Mouse (Mus musculus) urinary bladder, postnatal 25 days (tissue): Measurements from ENCODE around the gene Zfp622.
"Not testable (repeated sequence)": the region's sequence is repeated elsewhere in the genome, so short reads cannot be mapped to it uniquely, and the experiment has no call there.

Experiments
- DNase-seq: peaks from one replicate; pipeline ENCODE4 v3.0.0; 2022; ENCODE audit warnings: low spot score

Zfp622 gene

GRCm38 (mm10) chr15:25971596-25971995 lies 12.6 kb upstream of the Zfp622 start:
- DNase-seq, result no peak

DNA sequence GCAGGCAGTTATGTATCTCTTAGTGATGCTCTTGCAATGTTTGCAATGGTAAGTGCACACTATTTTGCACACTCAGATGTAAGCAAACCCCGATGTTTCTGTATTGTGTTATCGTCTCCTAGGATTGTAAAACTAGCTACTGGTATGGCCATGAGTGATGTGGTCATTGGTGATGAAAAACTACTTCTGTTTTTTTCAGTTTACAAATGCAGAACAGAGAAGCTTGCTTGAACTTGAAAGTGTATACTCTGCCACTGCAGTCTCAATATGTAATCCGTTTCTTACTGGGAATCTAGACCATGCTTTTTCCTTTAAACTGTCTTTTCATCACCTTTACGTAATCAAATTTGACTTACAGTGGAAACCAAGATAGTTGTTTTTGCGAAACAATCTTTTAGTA lies 11.4 kb upstream of the Zfp622 start:
- no peak for DNase-seq

DNA sequence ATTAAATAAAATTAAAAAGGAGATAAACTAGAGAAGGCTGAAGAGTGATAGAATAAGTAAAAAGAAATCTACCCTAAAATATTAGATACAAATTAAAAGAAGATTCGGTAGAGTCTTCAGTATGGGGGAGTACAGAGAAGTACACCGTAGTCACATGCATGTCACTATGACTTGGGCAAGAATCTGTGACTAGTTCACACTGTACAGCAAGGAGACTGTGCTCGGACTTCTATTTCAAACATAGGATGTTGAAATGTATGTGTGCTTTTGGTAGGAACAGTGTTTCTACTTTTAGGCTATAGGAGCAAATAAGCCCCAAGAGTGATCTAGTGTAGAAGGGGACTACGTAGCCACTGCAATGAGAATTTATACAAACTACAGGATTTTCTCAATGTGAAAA lies 9.8 kb upstream of the Zfp622 start:
- no peak for DNase-seq

GRCm38 (mm10) chr15:25975810-25976209 lies 8.4 kb upstream of the Zfp622 start:
- DNase-seq, result no peak

DNA sequence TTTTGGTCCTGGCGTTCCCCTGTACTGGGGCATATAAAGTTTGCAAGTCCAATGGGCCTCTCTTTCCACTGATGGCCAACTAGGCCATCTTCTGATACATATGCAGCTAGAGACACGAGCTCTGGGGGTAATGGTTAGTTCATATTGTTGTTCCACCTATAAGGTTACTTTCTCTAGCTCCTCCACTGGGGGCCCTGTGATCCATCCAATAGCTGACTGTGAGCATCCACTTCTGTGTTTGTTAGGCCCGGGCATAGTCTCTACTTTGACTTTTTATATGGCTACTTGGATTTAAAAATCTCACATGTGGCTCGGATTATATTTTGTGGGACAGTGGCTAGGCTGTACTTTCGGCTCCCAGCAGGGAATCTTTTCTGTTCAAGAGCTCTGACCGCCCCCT lies 552 bp upstream of the Zfp622 start:
- not testable (repeated sequence) for DNase-seq

DNA sequence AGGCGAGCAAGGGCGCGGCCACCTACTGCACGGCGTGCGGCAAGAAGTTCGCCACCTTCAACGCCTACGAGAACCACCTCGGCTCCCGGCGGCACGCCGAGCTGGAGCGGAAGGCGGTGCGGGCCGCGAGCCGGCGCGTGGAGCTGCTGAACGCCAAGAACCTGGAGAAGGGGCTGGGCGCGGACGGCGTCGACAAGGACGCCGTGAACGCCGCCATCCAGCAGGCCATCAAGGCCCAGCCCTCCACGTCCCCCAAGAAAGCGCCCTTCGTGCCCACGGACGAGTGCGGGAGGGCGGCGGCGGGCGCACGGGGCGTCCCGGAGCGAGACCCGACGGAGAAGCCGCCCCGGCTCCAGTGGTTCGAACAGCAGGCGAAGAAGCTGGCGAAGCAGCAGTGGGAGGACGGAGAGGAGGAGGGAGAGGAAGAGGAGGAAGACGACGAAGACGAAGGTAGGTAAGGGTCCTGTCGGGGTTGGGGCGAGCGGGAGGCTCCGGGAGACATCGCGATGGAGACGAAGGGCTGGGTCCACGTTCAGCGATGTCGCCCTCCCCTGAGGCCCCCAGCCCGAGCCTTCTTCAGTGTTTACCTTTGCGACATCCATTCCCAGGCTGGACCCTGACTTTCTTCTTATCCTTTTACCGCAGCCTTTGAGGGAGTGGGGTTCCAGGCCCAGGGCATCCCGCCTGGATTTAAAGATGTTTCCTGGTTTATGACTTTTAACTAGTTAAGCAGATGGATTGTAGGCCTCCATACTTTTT lies 747 bp downstream of the Zfp622 start:
- DNase-seq, result no peak

DNA sequence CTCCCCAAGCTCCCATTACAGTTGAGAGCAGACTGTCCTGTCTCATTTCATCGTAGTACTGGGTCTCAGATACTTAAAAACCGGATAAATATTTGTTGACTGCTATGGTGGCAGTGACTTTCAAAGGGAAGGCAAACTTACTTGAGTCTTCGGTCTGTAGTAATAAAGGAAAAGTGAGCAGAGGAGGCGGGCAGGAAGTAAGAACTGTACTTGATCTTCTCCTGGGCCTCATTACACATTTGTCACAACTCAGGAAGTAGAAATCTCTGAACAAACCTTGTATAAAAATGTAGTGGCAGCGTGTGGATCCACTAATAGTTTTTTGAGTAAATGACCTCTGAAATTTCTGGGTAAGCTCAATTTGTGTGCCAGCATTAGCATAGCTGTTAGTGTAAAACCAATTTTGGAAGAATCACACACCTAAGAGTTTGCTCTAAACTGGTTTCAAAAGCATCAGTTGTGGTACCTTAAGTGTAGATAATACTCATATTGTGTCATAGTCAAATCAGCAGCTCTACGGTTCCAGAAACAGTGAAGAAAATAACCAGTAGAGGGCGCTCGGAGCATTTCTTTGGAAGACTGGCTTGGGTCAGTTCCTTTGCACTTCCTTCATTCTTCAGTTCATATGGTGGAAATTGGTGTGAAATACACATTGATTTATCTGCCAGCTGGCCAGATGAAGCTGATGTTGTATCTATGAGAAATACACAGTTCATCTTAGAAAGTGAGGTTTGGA lies 9.0 kb downstream of the Zfp622 start:
- peak; percentile 28 for DNase-seq

GRCm38 (mm10) chr15:25995521-25995920 lies 11.4 kb downstream of the Zfp622 start:
- DNase-seq, result no peak

DNA sequence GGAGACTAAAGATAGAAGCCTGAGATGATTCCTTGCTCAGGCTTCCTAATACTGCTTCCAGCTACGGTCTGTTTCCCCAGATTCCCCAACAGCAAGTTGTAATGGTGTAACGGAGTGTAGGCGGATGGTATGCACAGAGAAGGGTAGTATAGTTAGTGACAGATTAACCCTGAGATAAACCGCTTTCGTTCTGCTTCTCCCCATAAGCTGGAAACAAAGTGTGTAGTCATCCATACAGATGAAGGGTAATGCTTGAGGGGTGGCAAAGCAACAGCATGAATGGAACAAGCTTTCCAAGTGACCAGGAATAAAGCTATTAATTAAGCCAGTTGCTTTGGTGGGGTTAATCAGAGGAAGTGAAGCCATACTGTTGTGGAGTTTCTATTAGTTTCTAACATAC lies 15.4 kb downstream of the Zfp622 start:
- DNase-seq, result not testable (repeated sequence)

DNA sequence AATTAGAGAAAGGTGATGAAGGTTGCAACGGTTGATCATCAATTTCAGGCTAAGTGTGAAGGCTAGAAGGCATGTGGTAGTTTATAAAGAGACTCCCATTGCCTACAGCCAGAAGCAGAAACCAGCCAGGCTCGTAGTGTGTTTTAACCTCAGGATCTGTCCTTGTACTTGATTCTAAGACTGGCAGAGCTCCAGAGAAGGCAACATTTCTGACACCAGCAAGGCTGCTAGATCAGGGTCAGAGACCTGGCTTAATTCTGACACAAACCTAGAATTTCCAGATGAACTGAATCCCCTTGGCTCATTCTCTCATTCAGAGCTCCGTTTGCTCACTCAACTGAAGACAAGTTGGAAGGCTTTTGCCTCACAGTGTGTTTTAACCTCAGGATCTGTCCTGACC lies 24.5 kb downstream of the Zfp622 start:
- no peak for DNase-seq

- no peak for DNase-seq
Measured at GRCm38 (mm10) chr15:26012891-26013290, 28.7 kb downstream of the Zfp622 start.

DNA sequence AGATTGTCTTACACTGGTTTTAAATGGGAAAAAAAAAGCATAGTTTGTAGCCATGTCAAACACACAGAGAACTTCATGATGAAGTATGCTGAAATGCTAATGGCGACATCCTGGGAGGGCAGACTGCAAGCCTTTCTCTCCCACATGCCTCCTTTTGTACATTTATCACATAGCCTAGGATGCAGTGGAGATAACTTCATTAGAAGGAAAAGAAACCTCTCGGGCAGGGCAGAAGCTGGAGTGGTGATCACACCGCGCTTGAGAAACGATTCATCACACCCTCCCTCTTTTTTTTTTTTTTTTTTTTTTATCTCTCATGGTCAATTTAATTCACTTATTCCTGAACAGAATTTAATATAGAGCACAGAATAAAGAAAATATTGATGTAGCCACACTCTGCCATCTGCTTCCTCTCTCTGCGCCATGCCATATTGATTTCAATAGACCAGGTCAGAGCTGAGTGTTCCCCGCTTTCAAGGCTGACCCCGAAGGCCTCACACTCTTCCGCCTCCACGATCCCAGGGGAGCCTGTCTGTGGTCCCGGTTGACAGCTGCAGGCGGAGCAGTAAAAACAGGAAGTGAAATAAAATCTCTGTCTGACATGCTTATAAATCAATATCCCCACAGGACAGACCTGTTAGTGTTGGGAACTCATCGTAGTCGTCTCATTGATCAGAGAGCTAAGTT lies 32.0 kb downstream of the Zfp622 start:
- no peak for DNase-seq

GRCm38 (mm10) chr15:26021721-26022120 lies 37.6 kb downstream of the Zfp622 start:
- no peak for DNase-seq

DNA sequence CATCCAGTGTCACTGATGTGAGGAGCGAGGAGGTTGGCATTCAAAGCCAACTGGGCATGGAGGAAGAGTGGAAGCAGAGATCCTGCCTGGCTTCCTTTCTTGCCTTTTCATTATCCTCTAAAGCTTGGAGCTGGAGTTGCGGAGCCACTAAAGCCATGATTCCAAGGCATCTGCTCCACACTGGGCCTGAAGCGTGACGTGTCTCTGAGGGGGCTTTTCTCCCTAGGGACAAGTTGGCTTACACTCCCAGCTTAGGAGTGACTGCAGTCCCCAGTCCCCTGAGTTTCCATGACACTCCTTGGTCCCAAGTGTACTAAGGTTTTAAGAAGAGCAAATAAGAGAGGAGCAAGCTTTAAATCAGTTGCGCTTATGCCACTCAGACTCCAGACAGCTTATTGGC lies 38.5 kb downstream of the Zfp622 start:
- no peak for DNase-seq

- no peak for DNase-seq
Measured at GRCm38 (mm10) chr15:26031692-26032091, 47.5 kb downstream of the Zfp622 start.

DNA sequence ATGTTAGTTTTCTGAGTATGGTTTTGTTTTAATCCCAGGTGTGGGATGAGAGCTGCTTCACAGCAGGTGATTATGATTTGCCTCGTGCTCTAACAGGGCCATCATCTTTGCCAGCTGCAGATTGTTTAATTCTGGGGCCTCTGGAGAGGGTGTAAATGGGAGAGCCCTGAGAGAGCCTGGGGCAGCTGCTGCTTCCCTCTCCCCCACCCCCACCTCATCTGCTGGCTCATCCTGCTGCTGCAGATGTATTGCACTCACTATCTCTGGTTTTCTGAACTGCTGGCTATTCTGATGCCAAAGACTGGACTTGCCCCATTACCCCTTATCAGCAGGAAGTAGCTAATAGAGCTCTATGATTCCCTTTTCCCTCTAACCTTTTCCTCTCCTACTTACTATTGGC lies 56.4 kb downstream of the Zfp622 start:
- DNase-seq, result no peak

DNA sequence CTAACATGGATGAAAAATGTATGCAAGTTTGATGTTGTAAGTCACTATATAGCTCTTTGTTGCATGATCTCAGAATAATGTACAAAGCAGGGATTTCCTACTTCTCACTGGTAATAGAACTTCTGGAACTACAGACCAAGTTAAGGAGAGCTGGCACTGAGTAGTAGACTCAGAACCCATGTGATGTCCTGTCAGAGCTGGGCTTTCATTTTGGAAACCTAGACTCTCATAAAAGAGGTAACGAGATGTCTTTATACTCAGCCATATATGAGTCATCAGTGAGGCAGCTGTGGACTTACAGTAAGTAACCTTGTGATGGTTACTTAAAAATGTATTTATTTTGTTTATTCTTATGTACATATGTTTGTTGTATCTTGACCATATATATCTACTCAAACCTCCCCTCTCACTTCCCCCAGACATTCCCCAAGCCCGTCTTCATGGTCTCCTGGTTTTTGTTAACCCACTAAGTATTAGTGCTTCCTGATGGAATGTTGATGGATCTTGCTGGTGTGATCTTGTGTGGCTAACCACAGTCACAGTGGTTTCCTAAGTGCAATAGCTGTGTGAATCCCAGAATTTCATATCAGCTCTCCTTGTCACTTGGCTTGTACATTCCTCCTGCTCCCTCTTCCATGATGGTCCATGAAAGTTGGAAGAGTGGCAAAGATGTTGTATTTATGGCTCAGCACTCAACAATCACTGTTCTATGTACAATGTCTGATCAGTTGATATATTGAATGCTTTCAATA lies 57.2 kb downstream of the Zfp622 start:
- DNase-seq, result no peak
